ENCODE assay signal across 23 mouse cellular contexts in genomic region chr7:107628383-107628782, GRCm38 (mm10). TPM values are rescaled to one million over a fixed set of nuclear protein-coding genes. Genes with fewer than 3 reads are reported as not detected.
DNase-seq lines count a peak whose midpoint lies in the region; ATAC-seq and TF ChIP-seq lines count a peak whose summit lies in the region.
"Had no signal": no experiment of that assay in that cellular context is flagged by ENCODE, and none has a peak within 500 bp of the region (broad histone marks: within the 10 kb centered on the region; RNA-seq: fewer than 3 reads in every experiment).

No protein-coding gene starts in this region.

- DNase-seq in spleen, adult 2 months (ENCODE audit: low read depth in 1 of 2, low spot score in 2 of 2): peak; percentile 11 to 14
- DNase-seq in spleen, postnatal 4 days (ENCODE audit: low spot score in 2 of 2): no peak
- DNase-seq in urinary bladder, adult 18-20 months (ENCODE audit: low spot score in 2 of 2): no peak
- no peak for DNase-seq in cerebellum, adult 11 months
- DNase-seq in lung, adult 2 months: no peak
- DNase-seq: adrenal gland, adult 2 months; adrenal gland, postnatal 25 days; cerebellum, adult 8-10 months; cerebellum, postnatal 14 days; heart, postnatal 10 days; heart, postnatal 4 days had no signal

- H3K27me3 ChIP-seq in spleen, adult 2 months (ENCODE audit: control insufficient read depth, insufficient read depth, low read length): no peaks in the 10 kb centered on the region
- H3K27me3 ChIP-seq: embryonic facial prominence, embryonic 12.5 days; forebrain, embryonic 15.5 days; hindbrain, embryonic 13.5 days had no signal

- TF ChIP-seq CTCF in spleen, adult 2 months (IDR thresholded peaks at IDR 0.05; ENCODE audit: extremely low read depth, insufficient read depth, insufficient read length, insufficient replicate concordance): no peak
- no peak for TF ChIP-seq CTCF in lung, adult 2 months (IDR thresholded peaks at IDR 0.05; ENCODE audit: insufficient read depth, low read length)

- no peak for TF ChIP-seq POLR2A in spleen, adult 2 months (IDR thresholded peaks at IDR 0.05; ENCODE audit: low read depth, low read length)
- no peak for TF ChIP-seq POLR2A in lung, adult 2 months (IDR thresholded peaks at IDR 0.05; ENCODE audit: borderline replicate concordance, extremely low read depth, low read depth, low read length)

- H3K27ac ChIP-seq in spleen, adult 2 months (ENCODE audit: insufficient read depth, low read length): peak overlapping the region; percentile 50
- H3K27ac ChIP-seq: embryonic facial prominence, embryonic 12.5 days; forebrain, embryonic 15.5 days; heart, embryonic 10.5 days; hindbrain, embryonic 13.5 days; hindbrain, postnatal 0 days had no signal

- peaks cover 9% of the 10 kb centered on the region for H3K4me1 ChIP-seq in spleen, adult 2 months (ENCODE audit: control insufficient read depth, insufficient read depth, insufficient read length)
- no peaks in the 10 kb centered on the region for H3K4me1 ChIP-seq in lung, adult 2 months (ENCODE audit: control insufficient read depth, insufficient read depth, low read length)
- H3K4me1 ChIP-seq: embryonic facial prominence, embryonic 12.5 days; forebrain, embryonic 15.5 days; hindbrain, embryonic 13.5 days had no signal

- peak; percentile 88 for ATAC-seq in common myeloid progenitor, adult 5-6 weeks (replicated peaks; ENCODE audit: low read depth, poor library complexity, severe bottlenecking)
- peak; percentile 92 for ATAC-seq in megakaryocyte progenitor cell, adult 5-6 weeks (replicated peaks; ENCODE audit: poor library complexity)
- ATAC-seq: forebrain, embryonic 15.5 days; hindbrain, postnatal 0 days had no signal

- no peaks in the 10 kb centered on the region for H3K36me3 ChIP-seq in spleen, adult 2 months (ENCODE audit: control insufficient read depth, insufficient read depth, low read length)
- H3K36me3 ChIP-seq: embryonic facial prominence, embryonic 12.5 days; forebrain, embryonic 15.5 days; heart, embryonic 10.5 days; hindbrain, embryonic 13.5 days had no signal

- H3K4me3 ChIP-seq in spleen, adult 2 months (ENCODE audit: extremely low read depth, insufficient read depth, insufficient read length): no peak overlapping the region
- no peak overlapping the region for H3K4me3 ChIP-seq in lung, adult 2 months (replicated peaks; ENCODE audit: extremely low read depth, low read depth, low read length)
- H3K4me3 ChIP-seq: embryonic facial prominence, embryonic 12.5 days; forebrain, embryonic 15.5 days; heart, embryonic 10.5 days; hindbrain, embryonic 13.5 days had no signal

RNA-seq across cellular contexts. Expression of gene 5330417H12Rik, which starts 3.4 kb away (rescaled TPM):
- polyA plus RNA-seq in spleen, adult 2 months (2012; rRNA removed): not detected in 2 replicates
- not detected in 2 replicates for total RNA-seq in common myeloid progenitor, adult 5-6 weeks (2017)
- total RNA-seq in megakaryocyte progenitor cell, adult 5-6 weeks (2015): not detected in 2 replicates
- total RNA-seq in megakaryocyte progenitor cell, adult 5-6 weeks (2017): not detected in 2 replicates
- polyA plus RNA-seq in lung, adult 2 months (2012; rRNA removed): not detected in 2 replicates
- total RNA-seq: adrenal gland, adult 2 months; adrenal gland, postnatal 25 days; ES-E14; gastrocnemius, adult 8-10 months; heart, postnatal 10 days; heart, postnatal 4 days; hindbrain, postnatal 0 days had no signal
- polyA plus RNA-seq: adrenal gland, adult 2 months; cortical plate, adult 2 months; forebrain, embryonic 11.5 days; forebrain, embryonic 15.5 days; heart, embryonic 14.5 days; hindbrain, embryonic 13.5 days; hindbrain, postnatal 0 days had no signal

RNA-seq across cellular contexts. Expression of gene Ppfibp2, which starts 33.4 kb away (rescaled TPM):
- polyA plus RNA-seq in spleen, adult 2 months (2012; rRNA removed): 5.4 and 5.5 TPM in 2 replicates
- total RNA-seq in common myeloid progenitor, adult 5-6 weeks (2017): 3.3 and 7.3 TPM in 2 replicates
- total RNA-seq in megakaryocyte progenitor cell, adult 5-6 weeks (2015): 4.8 and 5.0 TPM in 2 replicates
- 3.3 and 4.7 TPM in 2 replicates for total RNA-seq in megakaryocyte progenitor cell, adult 5-6 weeks (2017)
- 15.3 and 27.0 TPM in 2 replicates for polyA plus RNA-seq in lung, adult 2 months (2012; rRNA removed)

Comparison
In these comparisons a context has a peak if more than half of its experiments do, and no peak if none do; other contexts are left out.
1. DNase-seq: peak in spleen, adult 2 months (2 of 2); none in spleen, postnatal 4 days (0 of 2), urinary bladder, adult 18-20 months (0 of 2), cerebellum, adult 11 months (single experiment) and lung, adult 2 months (single experiment).